22 mouse cellular contexts compared by ENCODE assay signal in genomic region chr13:69502157-69502750, GRCm38 (mm10). TPM values are rescaled to one million over a fixed set of nuclear protein-coding genes. Genes with fewer than 3 reads are reported as not detected.
DNase-seq lines count a peak whose midpoint lies in the region; ATAC-seq and TF ChIP-seq lines count a peak whose summit lies in the region.
"Had no signal": no experiment of that assay in that cellular context is flagged by ENCODE, and none has a peak within 500 bp of the region (broad histone marks: within the 10 kb centered on the region; RNA-seq: fewer than 3 reads in every experiment).

No protein-coding gene starts in this region.

- no peak overlapping the region for H3K4me3 ChIP-seq in layer of hippocampus, adult 2 months
- H3K4me3 ChIP-seq in intestine, embryonic 16.5 days (ENCODE audit: low read length) = no peak overlapping the region
- H3K4me3 ChIP-seq in liver, embryonic 15.5 days (replicated peaks) = no peak overlapping the region
- H3K4me3 ChIP-seq: embryonic facial prominence, embryonic 13.5 days; heart, embryonic 12.5 days; hindbrain, embryonic 15.5 days; left cerebral cortex, adult 2 months; midbrain, embryonic 12.5 days had no signal

- no peaks in the 10 kb centered on the region for H3K9me3 ChIP-seq in intestine, embryonic 16.5 days (ENCODE audit: control insufficient read depth, low read length)
- H3K9me3 ChIP-seq in liver, embryonic 15.5 days (replicated peaks) = no peaks in the 10 kb centered on the region
- H3K9me3 ChIP-seq: embryonic facial prominence, embryonic 13.5 days; heart, embryonic 12.5 days; hindbrain, embryonic 15.5 days; midbrain, embryonic 12.5 days had no signal

- 85% methylated on average over 14 of the region's 14 CpGs for WGBS in intestine, embryonic 16.5 days
- 58% methylated on average over 14 of the region's 14 CpGs for WGBS in liver, embryonic 15.5 days (ENCODE audit: insufficient replicate concordance)

- DNase-seq in layer of hippocampus, adult 2 months (ENCODE audit: low spot score in 2 of 2) = no peak
- DNase-seq in layer of hippocampus, adult 8-10 months (ENCODE audit: low spot score in 2 of 2) = no peak
- no peak for DNase-seq in adrenal gland, postnatal 10 days
- no peak for DNase-seq in lung, postnatal 36 days
- no peak for DNase-seq in right cerebral cortex, postnatal 10 days (ENCODE audit: low spot score in 2 of 2)
- DNase-seq: B cell, adult 2 months; cerebellum, adult 8-10 months; kidney, postnatal 25 days; layer of hippocampus, adult 9-11 months; lung, embryonic 14.5 days; right cerebral cortex, adult 18-20 months; thymus, adult 18-20 months; thymus, postnatal 4 days had no signal

- peaks cover 41% of the 10 kb centered on the region for H3K36me3 ChIP-seq in intestine, embryonic 16.5 days (ENCODE audit: control insufficient read depth, insufficient read depth, low read length)
- H3K36me3 ChIP-seq in liver, embryonic 15.5 days (replicated peaks) = peaks cover 98% of the 10 kb centered on the region

- H3K27ac ChIP-seq in layer of hippocampus, adult 2 months = peak overlapping the region; percentile 14; the same call in 1 of the 2 replicates
- no peak overlapping the region for H3K27ac ChIP-seq in intestine, embryonic 16.5 days (ENCODE audit: low read length)
- H3K27ac ChIP-seq in liver, embryonic 15.5 days (replicated peaks) = 0 out of 2 replicates have a peak overlapping the region, but pooled peaks have one; percentile 41
- H3K27ac ChIP-seq: embryonic facial prominence, embryonic 13.5 days; hindbrain, embryonic 15.5 days; left cerebral cortex, adult 2 months; macrophage; midbrain, embryonic 12.5 days had no signal

- no peak overlapping the region for H3K4me2 ChIP-seq in intestine, embryonic 16.5 days (ENCODE audit: low read depth, low read length)
- H3K4me2 ChIP-seq in liver, embryonic 15.5 days = peak overlapping the region; percentile 23; the same call in 1 of the 2 replicates
- H3K4me2 ChIP-seq: embryonic facial prominence, embryonic 13.5 days; heart, embryonic 12.5 days; hindbrain, embryonic 15.5 days; lung, embryonic 14.5 days; midbrain, embryonic 12.5 days had no signal

- H3K4me1 ChIP-seq in intestine, embryonic 16.5 days (ENCODE audit: control insufficient read depth, insufficient read depth, low read length) = peaks cover 3% of the 10 kb centered on the region; the same call in 1 of the 2 replicates
- peaks cover 45% of the 10 kb centered on the region for H3K4me1 ChIP-seq in liver, embryonic 15.5 days (replicated peaks)
- H3K4me1 ChIP-seq: embryonic facial prominence, embryonic 13.5 days; hindbrain, embryonic 15.5 days; midbrain, embryonic 12.5 days had no signal

- TF ChIP-seq CTCF in layer of hippocampus, adult 2 months (conservative IDR thresholded peaks at IDR 0.05) = no peak

- no peaks in the 10 kb centered on the region for H3K27me3 ChIP-seq in intestine, embryonic 16.5 days (replicated peaks; ENCODE audit: control insufficient read depth, insufficient read depth, low read length)
- H3K27me3 ChIP-seq in liver, embryonic 15.5 days = no peaks in the 10 kb centered on the region
- H3K27me3 ChIP-seq: embryonic facial prominence, embryonic 13.5 days; heart, embryonic 12.5 days; hindbrain, embryonic 15.5 days; midbrain, embryonic 12.5 days had no signal

- ATAC-seq in intestine, embryonic 16.5 days = peak; percentile 58
- peak; percentile 53 for ATAC-seq in liver, embryonic 15.5 days (ENCODE audit: insufficient read depth)
- ATAC-seq: forebrain, embryonic 16.5 days had no signal

- no peak overlapping the region for H3K9ac ChIP-seq in intestine, embryonic 16.5 days (ENCODE audit: low read depth, low read length)
- no peak overlapping the region for H3K9ac ChIP-seq in liver, embryonic 15.5 days
- H3K9ac ChIP-seq: embryonic facial prominence, embryonic 13.5 days; heart, embryonic 12.5 days; hindbrain, embryonic 15.5 days; lung, embryonic 14.5 days; midbrain, embryonic 12.5 days had no signal

RNA-seq across cellular contexts. Expression of gene Nsun2, which starts 31.3 kb away (rescaled TPM):
- total RNA-seq in layer of hippocampus, adult 2 months (2021) = 10 to 100 TPM; 99.2 to 99.8 TPM
- total RNA-seq in layer of hippocampus, adult 8-10 months (2022) = 100 to 1,000 TPM in 2 of 4 experiments, 10 to 100 TPM in 2; 86.2 to 110 (median 100) TPM
- polyA plus RNA-seq in intestine, embryonic 16.5 days (2015; fragmentation: Nextera tagmentation; extraction: Ambion mirVana) = 101 and 115 TPM in 2 replicates
- 82.4 and 84.3 TPM in 2 replicates for polyA plus RNA-seq in liver, embryonic 15.5 days (2015; fragmentation: Nextera tagmentation; extraction: Ambion mirVana)
- total RNA-seq in adrenal gland, postnatal 10 days (2021) = 10 to 100 TPM; 68.5 to 81.1 TPM

RNA-seq across cellular contexts. Expression of gene Tent4a, which starts 32.2 kb away (rescaled TPM):
- total RNA-seq in layer of hippocampus, adult 2 months (2021) = 10 to 100 TPM; 44.0 to 46.4 TPM
- 10 to 100 TPM; 43.8 to 51.2 (median 47.3) TPM for total RNA-seq in layer of hippocampus, adult 8-10 months (2022)
- polyA plus RNA-seq in intestine, embryonic 16.5 days (2015; fragmentation: Nextera tagmentation; extraction: Ambion mirVana) = 2.7 and 3.7 TPM in 2 replicates
- polyA plus RNA-seq in liver, embryonic 15.5 days (2015; fragmentation: Nextera tagmentation; extraction: Ambion mirVana) = 2.0 and 2.8 TPM in 2 replicates
- total RNA-seq in adrenal gland, postnatal 10 days (2021) = 10 to 100 TPM; 18.6 to 19.1 TPM
